Mouse (Mus musculus): ENCODE measurements at regions not wholly inside any gene's neighbourhood (a gene's known extent, or its start where the extent isn't known, plus 50 kb on each side); places are given as distances from the start of the nearest gene placed in this dataset.
A peak's percentile ranks its signal among the peaks of the same experiment; 100 is the strongest.

DNA sequence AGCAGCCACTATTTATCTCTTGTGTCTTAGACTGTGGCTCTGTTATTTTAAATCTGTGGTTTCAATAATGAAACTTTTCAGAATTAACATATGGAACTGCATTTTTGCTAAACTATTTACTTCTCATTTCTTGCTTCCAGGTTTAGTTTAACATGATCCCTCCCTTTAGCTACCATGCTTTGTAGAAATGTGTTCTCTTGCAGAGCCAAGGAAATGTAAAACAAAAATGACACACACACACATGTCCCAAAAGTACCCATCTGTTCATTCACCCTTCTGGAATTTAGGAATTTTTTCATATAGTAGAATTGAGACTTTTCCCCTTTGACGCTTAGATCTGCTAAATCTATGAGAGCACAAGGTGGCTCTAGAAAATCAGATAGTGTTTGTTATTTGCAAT is 734.0 kb downstream of the Inhba start:
- Histone ChIP-seq H3K27me3 (no peaks in the 10 kb centered on the region), H3K4me1 (no peaks in the 10 kb centered on the region), H3K9me3 (no peaks in the 10 kb centered on the region), H3K4me3 (no peak overlapping the region), H3K27ac (no peak overlapping the region), H3K4me2 (replicated peaks) (no peak overlapping the region), H3K36me3 (no peaks in the 10 kb centered on the region), H3K9ac (no peak overlapping the region)
- 82% methylated on average over 1 of the region's 1 CpGs for WGBS
- ATAC-seq (ENCODE audit: low FRiP score, low read depth): no peak

DNA sequence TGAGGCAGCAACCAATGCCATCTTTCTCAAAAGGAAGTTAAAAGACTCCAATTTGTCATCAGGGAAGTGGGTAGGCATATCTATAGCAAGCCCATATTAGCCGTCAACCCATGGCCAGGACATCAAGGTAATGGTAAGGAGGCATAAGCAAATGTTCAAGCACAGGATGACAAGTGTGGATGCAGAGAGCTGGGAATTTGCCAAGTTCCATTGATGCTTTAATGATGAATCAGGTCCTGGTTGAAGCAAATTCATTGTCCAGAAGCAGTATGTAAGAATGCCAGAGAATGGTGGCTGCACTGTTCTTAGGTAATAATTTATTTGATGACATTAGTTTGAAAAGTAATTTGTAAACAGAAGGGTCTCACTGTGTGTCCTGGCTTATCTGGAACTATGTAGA is 734.8 kb downstream of the Inhba start:
- H3K27me3 ChIP-seq: no peaks in the 10 kb centered on the region
- ATAC-seq (ENCODE audit: low FRiP score, low read depth): no peak
- no peak overlapping the region for H3K4me3 ChIP-seq
- no peak overlapping the region for H3K27ac ChIP-seq
- 85% methylated on average over 1 of the region's 1 CpGs for WGBS
- no peaks in the 10 kb centered on the region for H3K36me3 ChIP-seq
- H3K4me1 ChIP-seq: no peaks in the 10 kb centered on the region
- H3K9me3 ChIP-seq: no peaks in the 10 kb centered on the region
- H3K9ac ChIP-seq: no peak overlapping the region
- H3K4me2 ChIP-seq (replicated peaks): no peak overlapping the region

DNA sequence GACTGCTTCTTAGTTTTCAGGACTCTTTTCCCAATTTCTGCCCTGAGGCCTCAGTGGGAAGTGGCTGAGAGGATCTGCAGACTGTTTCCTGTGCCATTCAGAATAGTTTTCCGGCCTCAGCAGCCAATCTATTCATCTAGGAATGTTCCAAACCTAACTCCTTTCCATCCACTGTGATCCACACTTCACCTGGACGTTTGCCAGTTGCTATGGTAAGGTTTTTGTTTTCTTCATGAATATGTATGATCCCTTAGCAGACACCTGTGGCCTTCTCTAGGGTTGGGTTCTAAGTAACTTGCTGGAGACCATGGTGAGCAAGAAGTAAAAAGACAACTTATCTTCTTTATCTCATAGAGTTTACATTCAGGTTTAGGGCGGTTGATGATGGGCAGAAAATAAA is 744.6 kb downstream of the Inhba start:
- no peak overlapping the region for H3K4me2 ChIP-seq (replicated peaks)
- no peak overlapping the region for H3K27ac ChIP-seq
- H3K27me3 ChIP-seq: no peaks in the 10 kb centered on the region
- H3K9ac ChIP-seq: no peak overlapping the region
- H3K4me1 ChIP-seq: no peaks in the 10 kb centered on the region
- ATAC-seq (ENCODE audit: low FRiP score, low read depth): no peak
- no peaks in the 10 kb centered on the region for H3K9me3 ChIP-seq
- 62% methylated on average over 3 of the region's 3 CpGs for WGBS
- no peaks in the 10 kb centered on the region for H3K36me3 ChIP-seq
- no peak overlapping the region for H3K4me3 ChIP-seq

DNA sequence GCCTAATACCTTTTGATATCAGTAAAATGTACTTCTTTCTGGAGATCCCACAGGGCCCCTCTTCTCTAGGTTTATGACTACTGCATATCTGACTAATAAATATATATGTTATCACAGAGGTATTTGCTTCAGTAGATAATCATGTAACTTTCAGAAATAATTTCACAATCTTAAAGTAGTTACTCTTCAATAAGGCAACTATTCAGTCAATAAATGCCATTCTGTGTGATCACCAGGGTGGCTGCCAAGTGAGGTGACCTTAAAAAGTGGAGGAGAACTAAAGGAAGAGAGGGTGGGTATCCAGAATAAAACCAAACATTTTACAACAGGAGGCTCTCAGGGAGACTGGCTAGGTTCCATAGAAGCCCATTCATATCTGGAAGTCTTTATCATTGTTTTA is 748.4 kb downstream of the Inhba start:
- H3K4me1 ChIP-seq: 0 out of 2 replicates have a peak, but pooled peaks cover 7% of the 10 kb centered on the region
- H3K4me2 ChIP-seq (replicated peaks): no peak overlapping the region
- H3K27me3 ChIP-seq: no peaks in the 10 kb centered on the region
- ATAC-seq (ENCODE audit: low FRiP score, low read depth): no peak
- H3K9me3 ChIP-seq: no peaks in the 10 kb centered on the region
- H3K27ac ChIP-seq: no peak overlapping the region
- no peaks in the 10 kb centered on the region for H3K36me3 ChIP-seq
- no peak overlapping the region for H3K4me3 ChIP-seq
- no peak overlapping the region for H3K9ac ChIP-seq

DNA sequence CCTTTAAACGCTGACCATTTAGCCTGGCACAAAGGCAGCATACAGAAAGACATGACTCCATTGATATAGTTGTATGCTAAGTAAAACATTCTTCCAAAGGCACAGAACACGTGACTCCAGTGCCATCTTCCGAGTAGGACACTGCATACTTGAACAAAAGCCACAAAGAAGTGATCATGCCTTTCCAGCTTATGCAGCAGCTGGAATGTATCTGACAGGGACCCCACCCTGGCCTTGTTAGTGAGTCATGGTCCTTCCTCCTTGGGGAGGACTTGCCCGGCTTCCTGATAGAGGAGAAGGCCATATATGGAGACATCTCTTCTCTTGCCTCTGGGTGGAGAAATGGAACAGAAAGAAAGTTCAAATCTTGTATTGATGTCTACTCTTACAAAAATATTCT is 749.8 kb downstream of the Inhba start:
- ATAC-seq (ENCODE audit: low FRiP score, low read depth): no peak
- Histone ChIP-seq H3K36me3 (no peaks in the 10 kb centered on the region), H3K9ac (no peak overlapping the region), H3K27me3 (no peaks in the 10 kb centered on the region), H3K9me3 (no peaks in the 10 kb centered on the region), H3K4me1 (0 out of 2 replicates have a peak, but pooled peaks cover 7% of the 10 kb centered on the region), H3K27ac (no peak overlapping the region), H3K4me3 (no peak overlapping the region), H3K4me2 (replicated peaks) (no peak overlapping the region)
- WGBS: 83% methylated on average over 4 of the region's 4 CpGs

DNA sequence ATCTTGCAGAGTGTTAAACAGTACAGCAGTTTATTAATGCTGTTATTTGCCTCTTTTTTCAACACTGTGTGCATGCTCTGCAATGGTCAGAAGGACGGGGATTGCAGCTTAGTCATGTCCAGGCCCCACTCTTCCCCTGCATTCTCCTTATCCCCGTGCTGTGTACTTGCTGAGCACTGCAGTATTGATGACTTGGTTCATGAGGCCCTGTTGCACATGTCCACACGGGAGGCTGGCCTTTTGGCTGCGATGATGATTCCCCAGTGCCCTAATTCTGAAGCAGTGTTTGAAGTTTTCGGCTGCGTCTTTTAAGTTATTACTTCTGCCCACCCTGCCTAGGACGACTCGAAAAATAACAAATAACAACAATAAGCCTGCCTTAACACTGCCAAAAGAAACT is 750.7 kb downstream of the Inhba start:
- Histone ChIP-seq H3K36me3 (no peaks in the 10 kb centered on the region), H3K27ac (no peak overlapping the region), H3K27me3 (no peaks in the 10 kb centered on the region), H3K9ac (no peak overlapping the region), H3K4me1 (0 out of 2 replicates have a peak, but pooled peaks cover 7% of the 10 kb centered on the region), H3K9me3 (no peaks in the 10 kb centered on the region), H3K4me2 (replicated peaks) (no peak overlapping the region), H3K4me3 (no peak overlapping the region)
- ATAC-seq (ENCODE audit: low FRiP score, low read depth): no peak
- 66% methylated on average over 8 of the region's 8 CpGs for WGBS

DNA sequence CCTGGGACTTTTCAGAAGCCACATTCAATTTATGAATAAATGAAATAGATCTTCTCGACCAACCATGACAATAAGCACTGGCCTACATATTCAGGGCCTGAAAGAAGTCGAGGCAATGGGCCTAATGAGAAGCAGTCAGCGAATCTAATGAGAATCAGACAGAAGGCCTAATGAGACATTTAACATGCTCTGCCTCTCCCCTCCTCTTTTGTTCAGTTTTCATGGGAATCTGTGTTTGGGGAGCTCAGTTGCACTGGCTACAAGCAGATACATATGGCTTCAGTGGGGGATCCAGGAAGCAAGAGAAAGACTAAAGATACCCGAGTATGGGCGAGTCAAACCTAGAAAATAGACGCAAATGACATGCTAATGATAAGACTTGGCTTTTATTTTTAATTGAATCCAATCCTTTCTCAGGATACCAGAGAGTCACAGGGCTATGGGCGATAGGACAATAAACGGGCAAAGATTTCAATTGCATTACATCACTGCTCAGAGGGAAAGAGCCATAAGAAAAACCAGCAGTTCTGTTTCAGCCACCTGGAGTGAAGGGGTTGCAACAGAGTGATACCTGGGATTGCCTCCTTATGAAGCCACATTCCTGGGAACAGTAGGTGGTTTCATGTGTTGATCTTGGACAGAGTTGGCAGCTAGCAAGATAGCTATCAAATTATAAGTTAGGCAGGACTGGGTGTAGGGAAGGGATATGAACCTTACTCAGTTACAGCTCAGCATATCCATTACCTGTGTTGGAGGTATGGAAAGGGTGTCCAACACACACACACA is 751.3 kb downstream of the Inhba start:
- Histone ChIP-seq H3K4me2 (replicated peaks) (no peak overlapping the region), H3K27me3 (no peaks in the 10 kb centered on the region), H3K9ac (no peak overlapping the region), H3K4me3 (no peak overlapping the region), H3K36me3 (no peaks in the 10 kb centered on the region), H3K27ac (no peak overlapping the region), H3K4me1 (0 out of 2 replicates have a peak, but pooled peaks cover 7% of the 10 kb centered on the region), H3K9me3 (no peaks in the 10 kb centered on the region)
- ATAC-seq (ENCODE audit: low FRiP score, low read depth): no peak
- 59% methylated on average over 8 of the region's 8 CpGs for WGBS

DNA sequence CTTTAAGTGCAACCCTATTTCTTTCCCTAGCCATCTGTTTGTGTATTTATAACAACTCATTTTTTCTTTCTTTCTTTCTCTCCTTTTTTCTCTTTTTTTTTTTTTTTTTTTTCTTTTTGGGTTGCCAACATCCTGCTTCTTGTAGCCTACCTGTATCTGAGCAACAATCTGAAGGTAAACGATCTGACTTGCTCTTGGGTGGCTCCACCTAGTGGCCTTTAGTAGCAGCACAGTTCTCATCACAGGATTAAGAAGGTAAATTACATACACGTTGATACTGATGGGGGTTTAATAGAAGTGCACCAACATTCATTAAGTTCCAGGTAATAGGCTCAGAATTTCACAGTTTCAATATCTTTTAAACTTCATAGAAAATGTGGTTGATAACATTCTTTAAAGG is 752.1 kb downstream of the Inhba start:
- Histone ChIP-seq H3K9ac (no peak overlapping the region), H3K9me3 (no peaks in the 10 kb centered on the region), H3K27me3 (no peaks in the 10 kb centered on the region), H3K36me3 (no peaks in the 10 kb centered on the region), H3K4me3 (no peak overlapping the region), H3K4me2 (replicated peaks) (no peak overlapping the region), H3K27ac (no peak overlapping the region), H3K4me1 (0 out of 2 replicates have a peak, but pooled peaks cover 7% of the 10 kb centered on the region)
- no peak for ATAC-seq (ENCODE audit: low FRiP score, low read depth)
- 0% methylated on average over 2 of the region's 2 CpGs for WGBS

DNA sequence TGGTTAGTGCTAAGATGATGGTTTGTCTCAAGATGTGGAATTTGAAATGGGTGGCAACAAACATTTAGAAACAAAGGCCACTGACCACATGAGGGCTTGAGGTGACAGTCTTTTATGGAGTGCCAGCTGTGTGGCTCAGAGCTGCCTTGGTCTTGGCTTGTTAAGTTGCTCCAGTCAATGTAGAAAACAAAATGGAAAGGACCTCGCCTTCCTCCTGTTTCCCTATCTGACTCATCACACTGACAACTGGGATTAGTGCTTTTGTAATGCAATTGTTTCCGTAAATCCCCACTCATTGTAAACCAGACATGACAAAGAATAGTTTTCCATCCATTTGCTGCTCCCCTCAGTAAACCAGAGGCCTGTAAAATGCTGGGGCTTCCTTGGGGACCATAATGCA is 757.8 kb downstream of the Inhba start:
- no peaks in the 10 kb centered on the region for H3K36me3 ChIP-seq
- 30% methylated on average over 2 of the region's 2 CpGs for WGBS
- peaks cover 15% of the 10 kb centered on the region for H3K4me1 ChIP-seq
- H3K4me2 ChIP-seq (replicated peaks): no peak overlapping the region
- H3K27ac ChIP-seq: no peak overlapping the region
- no peaks in the 10 kb centered on the region for H3K27me3 ChIP-seq
- no peak for ATAC-seq (ENCODE audit: low FRiP score, low read depth)
- H3K4me3 ChIP-seq: no peak overlapping the region
- H3K9ac ChIP-seq: no peak overlapping the region; the same call in 1 of the 2 replicates
- H3K9me3 ChIP-seq: no peaks in the 10 kb centered on the region

DNA sequence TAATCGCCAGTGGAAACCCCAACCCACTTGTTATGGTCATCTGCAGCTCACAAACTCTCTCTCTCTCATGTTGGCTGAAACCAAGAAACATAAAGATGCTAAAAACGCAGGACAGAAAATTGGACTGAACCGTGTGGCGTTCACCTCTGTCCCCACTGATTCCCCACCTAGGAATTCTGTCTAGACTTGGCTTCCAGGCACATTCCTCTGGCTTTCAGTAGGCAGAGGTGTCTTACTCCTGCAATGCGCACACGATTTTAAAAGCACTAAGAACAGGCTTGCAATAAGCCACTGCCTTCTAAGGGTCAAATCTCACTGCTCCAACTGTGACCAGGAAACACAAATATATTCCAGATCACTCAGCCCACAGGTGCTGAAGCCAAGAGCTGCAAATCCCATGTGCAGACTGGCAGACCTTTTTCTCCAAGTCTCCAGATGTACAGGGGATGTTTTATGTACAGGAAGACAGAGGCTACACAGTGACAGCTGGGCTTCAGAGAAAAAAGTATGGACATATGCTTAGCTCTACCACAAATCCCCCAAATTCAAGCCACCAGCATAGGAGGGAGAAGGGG is 758.3 kb downstream of the Inhba start:
- H3K4me2 ChIP-seq (replicated peaks): no peak overlapping the region
- H3K4me3 ChIP-seq: no peak overlapping the region
- H3K27me3 ChIP-seq: no peaks in the 10 kb centered on the region
- no peaks in the 10 kb centered on the region for H3K36me3 ChIP-seq
- H3K27ac ChIP-seq: 0 out of 2 replicates have a peak overlapping the region, but pooled peaks have one; percentile 22
- peak; percentile 73 for ATAC-seq (ENCODE audit: low FRiP score, low read depth)
- 21% methylated on average over 6 of the region's 6 CpGs for WGBS
- H3K9me3 ChIP-seq: no peaks in the 10 kb centered on the region
- peaks cover 15% of the 10 kb centered on the region for H3K4me1 ChIP-seq
- no peak overlapping the region; the same call in 1 of the 2 replicates for H3K9ac ChIP-seq

DNA sequence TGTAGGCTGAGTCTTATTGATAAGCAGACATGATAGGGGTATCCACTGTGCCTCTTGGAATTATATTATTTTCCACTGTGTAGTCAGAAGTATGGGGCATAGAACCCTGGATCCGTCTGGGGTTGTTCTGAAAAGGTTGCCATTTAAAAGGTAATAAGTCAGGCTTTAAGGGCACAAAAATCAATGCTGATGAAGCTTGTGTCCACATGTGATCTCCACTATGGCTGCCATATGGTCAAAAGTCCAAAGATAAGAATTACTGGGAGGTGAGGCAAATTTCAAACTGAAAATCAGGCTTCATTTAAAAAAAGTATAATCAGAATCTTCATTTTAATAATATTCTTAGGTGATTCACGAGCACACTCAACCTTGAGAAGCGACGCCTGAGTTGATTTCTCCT is 760.2 kb downstream of the Inhba start:
- no peak for ATAC-seq (ENCODE audit: low FRiP score, low read depth)
- H3K27ac ChIP-seq: no peak overlapping the region
- no peak overlapping the region for H3K4me2 ChIP-seq (replicated peaks)
- H3K9ac ChIP-seq: no peak overlapping the region
- peaks cover 15% of the 10 kb centered on the region for H3K4me1 ChIP-seq
- H3K4me3 ChIP-seq: no peak overlapping the region
- no peaks in the 10 kb centered on the region for H3K9me3 ChIP-seq
- 89% methylated on average over 4 of the region's 4 CpGs for WGBS
- H3K36me3 ChIP-seq: no peaks in the 10 kb centered on the region
- H3K27me3 ChIP-seq: no peaks in the 10 kb centered on the region

DNA sequence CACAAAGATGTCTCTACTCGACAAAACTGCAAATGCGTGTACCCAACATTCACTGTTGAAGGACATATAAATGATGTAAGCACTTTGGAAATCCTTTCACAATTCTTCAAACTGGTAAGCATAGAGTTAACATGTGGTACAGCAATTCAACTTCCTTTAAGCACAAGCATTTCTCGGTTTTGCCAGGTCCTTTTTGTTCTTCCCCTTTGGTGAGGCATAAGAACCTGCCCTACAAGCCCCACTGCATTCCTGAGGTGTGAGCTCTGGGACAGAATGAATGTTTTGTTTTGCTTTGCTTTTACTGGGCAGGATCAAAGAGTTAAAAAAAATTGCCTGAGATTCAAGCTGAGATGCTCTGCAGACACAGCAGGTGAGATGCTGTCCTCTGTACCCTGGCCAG is 793.9 kb downstream of the Inhba start:
- H3K9me3 ChIP-seq: no peaks in the 10 kb centered on the region
- no peaks in the 10 kb centered on the region for H3K27me3 ChIP-seq
- no peak overlapping the region for H3K4me3 ChIP-seq
- H3K4me2 ChIP-seq (replicated peaks): no peak overlapping the region
- 49% methylated on average over 3 of the region's 3 CpGs for WGBS
- no peak overlapping the region for H3K27ac ChIP-seq
- peak; percentile 61; the same call in 1 of the 2 replicates for ATAC-seq (ENCODE audit: low FRiP score, low read depth)
- no peak overlapping the region for H3K9ac ChIP-seq
- H3K36me3 ChIP-seq: no peaks in the 10 kb centered on the region
- H3K4me1 ChIP-seq: no peaks in the 10 kb centered on the region
